Mouse (Mus musculus): ENCODE data around the gene Slc25a30.
"Not testable (repeated sequence)": the region's sequence is repeated elsewhere in the genome, so short reads cannot be mapped to it uniquely, and the experiment has no call there.

Slc25a30 gene

GRCm38 (mm10) chr14:75786868-75787793 is at the start of gene Slc25a30:
Gene Slc25a30, minus strand, starts transcription at chr14:75787037.
- peak; percentile 97 for DNase-seq

- no peak for DNase-seq
Observed at GRCm38 (mm10) chr14:75836579-75836978, 49.7 kb upstream of the Slc25a30 start.

- DNase-seq: peak; percentile 46
Observed at GRCm38 (mm10) chr14:75834739-75835381, 48.0 kb upstream of the Slc25a30 start.

- DNase-seq: no peak
Observed at GRCm38 (mm10) chr14:75834251-75834738, 47.5 kb upstream of the Slc25a30 start.

GRCm38 (mm10) chr14:75833546-75834250 is 46.9 kb upstream of the Slc25a30 start:
- no peak for DNase-seq

GRCm38 (mm10) chr14:75832982-75833381 is 46.1 kb upstream of the Slc25a30 start:
- DNase-seq: no peak

- DNase-seq: no peak
Observed at GRCm38 (mm10) chr14:75832031-75832430, 45.2 kb upstream of the Slc25a30 start.

- not testable (repeated sequence) for DNase-seq
Observed at GRCm38 (mm10) chr14:75829817-75830216, 43.0 kb upstream of the Slc25a30 start.

- peak; percentile 89 for DNase-seq
Observed at GRCm38 (mm10) chr14:75828866-75829806, 42.3 kb upstream of the Slc25a30 start.

- DNase-seq: no peak
Observed at GRCm38 (mm10) chr14:75828221-75828620, 41.4 kb upstream of the Slc25a30 start.

- no peak for DNase-seq
Observed at GRCm38 (mm10) chr14:75826851-75827410, 40.1 kb upstream of the Slc25a30 start.

GRCm38 (mm10) chr14:75820007-75820406 is 33.2 kb upstream of the Slc25a30 start:
- DNase-seq: no peak

- DNase-seq: no peak
Observed at GRCm38 (mm10) chr14:75819341-75819740, 32.5 kb upstream of the Slc25a30 start.

- no peak for DNase-seq
Observed at GRCm38 (mm10) chr14:75818528-75818927, 31.7 kb upstream of the Slc25a30 start.

- DNase-seq: no peak
Observed at GRCm38 (mm10) chr14:75809931-75810330, 23.1 kb upstream of the Slc25a30 start.

- no peak for DNase-seq
Observed at GRCm38 (mm10) chr14:75807800-75808199, 21.0 kb upstream of the Slc25a30 start.

- DNase-seq: no peak
Observed at GRCm38 (mm10) chr14:75797769-75798386, 11.0 kb upstream of the Slc25a30 start.

- no peak for DNase-seq
Observed at GRCm38 (mm10) chr14:75795918-75796317, 9.1 kb upstream of the Slc25a30 start.

- no peak for DNase-seq
Observed at GRCm38 (mm10) chr14:75794726-75795125, 7.9 kb upstream of the Slc25a30 start.

GRCm38 (mm10) chr14:75794324-75794723 is 7.5 kb upstream of the Slc25a30 start:
- no peak for DNase-seq

- DNase-seq: no peak
Observed at GRCm38 (mm10) chr14:75793110-75793509, 6.3 kb upstream of the Slc25a30 start.

Measured in cerebellum, adult 9-11 months (tissue).